Mouse (Mus musculus) gastrocnemius, postnatal 14 days (tissue): ENCODE results near the gene Nacc1. TPM values are rescaled to one million over a fixed set of nuclear protein-coding genes. Genes with fewer than 3 reads are reported as not detected.

ENCODE experiments used
- DNase-seq: peaks from one replicate; pipeline ENCODE4 v3.0.0; 2021; ENCODE audit warnings: mixed read lengths
- intact Hi-C: fragments of 180-260 bp; cut with DNase I; formaldehyde crosslinking; loops from one replicate; pipeline ENCODE4 v1.15.1; 2025; ENCODE audit warnings: low total_unique reads
- total RNA-seq, 2 experiments: library from RNA; stranded (reverse); gene quantifications; 2 replicates each; pipeline ENCODE4 v1.2.3; 2021

Gene Nacc1
- total RNA-seq, 2 experiments from 2014 or later, result 25.7 to 33.6 TPM

- intact Hi-C loops, result no loop called here
- DNase-seq, result no peak
Observed at GRCm38 (mm10) chr8:84654597-84654996, 33.1 kb downstream of the Nacc1 start.

- intact Hi-C loops, result no loop called here
- DNase-seq, result no peak
Observed at GRCm38 (mm10) chr8:84653092-84653631, 34.5 kb downstream of the Nacc1 start.

- intact Hi-C loops, result no loop called here
- no peak for DNase-seq
Observed at GRCm38 (mm10) chr8:84650213-84650612, 37.4 kb downstream of the Nacc1 start.

- intact Hi-C loops, result no loop called here
- no peak for DNase-seq
Observed at GRCm38 (mm10) chr8:84647461-84647901, 40.2 kb downstream of the Nacc1 start.

GRCm38 (mm10) chr8:84646800-84647199 lies 40.9 kb downstream of the Nacc1 start:
- intact Hi-C loops, result no loop called here
- DNase-seq, result no peak

- DNase-seq, result no peak
- intact Hi-C loops, result no loop called here
Observed at GRCm38 (mm10) chr8:84643019-84643418, 44.6 kb downstream of the Nacc1 start.

GRCm38 (mm10) chr8:84641578-84642361 lies 45.9 kb downstream of the Nacc1 start:
- DNase-seq, result no peak
- intact Hi-C loops, result no loop called here

GRCm38 (mm10) chr8:84640617-84641294 lies 46.9 kb downstream of the Nacc1 start:
- intact Hi-C loops, result no loop called here
- no peak for DNase-seq

GRCm38 (mm10) chr8:84640010-84640588 lies 47.6 kb downstream of the Nacc1 start:
- intact Hi-C loops, result no loop called here
- no peak for DNase-seq

- peak; percentile 92 for DNase-seq
- intact Hi-C loops, result no loop called here
Observed at GRCm38 (mm10) chr8:84639162-84640009, 48.3 kb downstream of the Nacc1 start.

GRCm38 (mm10) chr8:84638555-84639161 lies 49.0 kb downstream of the Nacc1 start:
- DNase-seq, result peak; percentile 49
- intact Hi-C loops, result no loop called here

GRCm38 (mm10) chr8:84637946-84638554 lies 49.6 kb downstream of the Nacc1 start:
- DNase-seq, result no peak
- intact Hi-C loops, result no loop called here

- DNase-seq, result no peak
- intact Hi-C loops, result no loop called here
Observed at GRCm38 (mm10) chr8:84636051-84636691, 51.5 kb downstream of the Nacc1 start.

GRCm38 (mm10) chr8:84635397-84636050 lies 52.1 kb downstream of the Nacc1 start:
- intact Hi-C loops, result no loop called here
- DNase-seq, result no peak

- intact Hi-C loops, result no loop called here
- peak; percentile 87 for DNase-seq
Observed at GRCm38 (mm10) chr8:84634849-84635304, 52.8 kb downstream of the Nacc1 start.

- intact Hi-C loops, result no loop called here
Observed at GRCm38 (mm10) chr8:84633841-84634584, 53.6 kb downstream of the Nacc1 start.

GRCm38 (mm10) chr8:84631813-84632212 lies 55.8 kb downstream of the Nacc1 start:
- no peak for DNase-seq
- intact Hi-C loops, result no loop called here

More at GRCm38 (mm10) chr8:84633841-84634584, 53.6 kb downstream of the Nacc1 start:
- DNase-seq, result no peak
